Mouse (Mus musculus): Measurements from ENCODE around the gene Herc4. TPM values are rescaled to one million over a fixed set of nuclear protein-coding genes. Genes with fewer than 3 reads are reported as not detected.

The Herc4 gene
- 1.4 and 1.7 TPM in 2 replicates for polyA plus RNA-seq (2012)

- H3K9me3 ChIP-seq (ENCODE audit: control insufficient read depth, low read length): no peaks in the 10 kb centered on the region
- H3K36me3 ChIP-seq (ENCODE audit: control insufficient read depth): peaks cover 27% of the 10 kb centered on the region
- H3K4me3 ChIP-seq (replicated peaks): peak within 1 kb of the TSS; percentile 90
- H3K4me1 ChIP-seq (ENCODE audit: control insufficient read depth): peaks cover 38% of the 10 kb centered on the region
- 0 out of 2 replicates have a peak, but pooled peaks cover 2% of the 10 kb centered on the region for H3K27me3 ChIP-seq (ENCODE audit: control insufficient read depth)
- TF ChIP-seq TAL1 (IDR thresholded peaks at IDR 0.05; ENCODE audit: low read length): no peak
- no peak for TF ChIP-seq GATA1 (IDR thresholded peaks at IDR 0.05; ENCODE audit: low read length)
These were observed at the start of gene Herc4 for GRCm38 (mm10) chr10:63243493-63244054. Gene Herc4, plus strand, starts transcription at chr10:63243810.

DNA sequence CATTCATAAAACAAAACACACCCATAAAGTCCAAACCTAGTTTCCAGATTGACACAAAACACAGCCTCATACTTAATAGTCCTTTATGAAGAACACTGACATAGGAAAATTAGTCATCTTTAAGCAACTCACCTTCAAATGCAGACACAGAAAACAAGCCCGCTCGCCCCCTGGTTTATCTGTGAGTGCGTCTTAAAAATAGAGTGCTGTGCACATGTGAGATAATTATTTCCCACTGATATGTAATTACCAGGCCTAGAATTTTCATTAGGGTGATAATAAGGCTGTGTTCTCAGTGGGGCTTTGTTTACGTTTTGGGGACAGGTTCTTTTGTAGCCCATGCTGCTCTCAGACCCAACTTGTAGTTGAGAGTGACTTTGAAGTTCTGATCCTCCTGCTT, 44.6 kb upstream of the Herc4 start:
- no peak for TF ChIP-seq GATA1 (IDR thresholded peaks at IDR 0.05; ENCODE audit: low read length)
- no peak for TF ChIP-seq TAL1 (IDR thresholded peaks at IDR 0.05; ENCODE audit: low read length)
- H3K36me3 ChIP-seq (ENCODE audit: control insufficient read depth): no peaks in the 10 kb centered on the region
- H3K4me1 ChIP-seq (ENCODE audit: control insufficient read depth): peaks cover 20% of the 10 kb centered on the region
- no peak overlapping the region for H3K4me3 ChIP-seq (replicated peaks)
- no peaks in the 10 kb centered on the region for H3K9me3 ChIP-seq (ENCODE audit: control insufficient read depth, low read length)
- no peaks in the 10 kb centered on the region for H3K27me3 ChIP-seq (ENCODE audit: control insufficient read depth)

DNA sequence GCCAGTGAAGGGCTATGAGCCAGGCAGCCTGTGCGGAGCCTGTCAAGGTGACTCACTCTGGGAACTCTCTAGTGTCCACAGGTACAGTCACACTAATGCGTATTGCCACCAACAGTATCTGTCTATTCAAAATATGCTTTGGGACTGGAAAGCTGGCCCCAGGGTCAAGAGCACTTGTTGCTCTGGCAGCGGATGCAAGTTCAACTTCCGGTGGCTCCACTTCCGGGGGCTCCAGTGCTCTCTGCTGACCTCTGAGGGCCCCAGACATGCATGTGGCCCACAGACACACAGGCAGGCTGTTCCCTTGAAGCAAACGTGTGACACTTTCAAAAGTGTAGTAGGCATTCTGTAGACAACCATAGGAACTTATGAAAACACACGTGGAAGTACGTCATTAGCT, 42.1 kb upstream of the Herc4 start:
- Histone ChIP-seq H3K4me3 (replicated peaks) (no peak overlapping the region), H3K9me3 (ENCODE audit: control insufficient read depth, low read length) (no peaks in the 10 kb centered on the region), H3K36me3 (ENCODE audit: control insufficient read depth) (no peaks in the 10 kb centered on the region), H3K4me1 (ENCODE audit: control insufficient read depth) (peaks cover 20% of the 10 kb centered on the region), H3K27me3 (ENCODE audit: control insufficient read depth) (no peaks in the 10 kb centered on the region)
- TF ChIP-seq GATA1 (IDR thresholded peaks at IDR 0.05; ENCODE audit: low read length) (no peak), TAL1 (IDR thresholded peaks at IDR 0.05; ENCODE audit: low read length) (no peak)

DNA sequence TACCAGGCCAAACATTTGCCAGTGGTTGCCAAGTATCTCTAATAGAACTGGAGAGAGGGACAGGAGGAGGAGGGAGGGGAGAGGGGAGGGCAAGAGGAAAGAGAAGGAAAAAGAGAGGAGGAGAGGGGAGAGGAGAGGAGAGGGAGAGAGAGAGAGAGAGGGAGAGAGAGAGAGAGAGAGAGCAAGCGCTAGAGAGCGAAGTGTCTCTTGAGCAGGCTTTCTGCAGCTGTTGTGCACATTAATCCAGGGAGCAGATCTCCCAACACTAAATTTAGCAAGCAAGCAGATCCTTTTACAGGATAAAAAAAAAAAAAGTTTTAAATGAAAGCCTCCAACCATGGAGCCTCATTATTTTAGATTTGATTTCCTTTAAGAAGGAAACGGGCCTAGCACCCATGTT, 40.6 kb upstream of the Herc4 start:
- Histone ChIP-seq H3K36me3 (ENCODE audit: control insufficient read depth) (no peaks in the 10 kb centered on the region), H3K4me3 (replicated peaks) (no peak overlapping the region), H3K9me3 (ENCODE audit: control insufficient read depth, low read length) (no peaks in the 10 kb centered on the region), H3K27me3 (ENCODE audit: control insufficient read depth) (no peaks in the 10 kb centered on the region), H3K4me1 (ENCODE audit: control insufficient read depth) (peaks cover 20% of the 10 kb centered on the region)
- TF ChIP-seq GATA1 (IDR thresholded peaks at IDR 0.05; ENCODE audit: low read length) (no peak), TAL1 (IDR thresholded peaks at IDR 0.05; ENCODE audit: low read length) (no peak)

GRCm38 (mm10) chr10:63203728-63204127, 39.9 kb upstream of the Herc4 start, which contains the start of gene Mypn:
Gene Mypn, minus strand, starts transcription at chr10:63203952.
- Histone ChIP-seq H3K4me3 (replicated peaks) (no peak within 1 kb of the TSS), H3K4me1 (ENCODE audit: control insufficient read depth) (peaks cover 18% of the 10 kb centered on the region), H3K9me3 (ENCODE audit: control insufficient read depth, low read length) (no peaks in the 10 kb centered on the region), H3K27me3 (ENCODE audit: control insufficient read depth) (peaks cover under 1% of the 10 kb centered on the region; the same call in 1 of the 2 replicates), H3K36me3 (ENCODE audit: control insufficient read depth) (no peaks in the 10 kb centered on the region)
- no peak for TF ChIP-seq GATA1 (IDR thresholded peaks at IDR 0.05; ENCODE audit: low read length)
- TF ChIP-seq TAL1 (IDR thresholded peaks at IDR 0.05; ENCODE audit: low read length): no peak

DNA sequence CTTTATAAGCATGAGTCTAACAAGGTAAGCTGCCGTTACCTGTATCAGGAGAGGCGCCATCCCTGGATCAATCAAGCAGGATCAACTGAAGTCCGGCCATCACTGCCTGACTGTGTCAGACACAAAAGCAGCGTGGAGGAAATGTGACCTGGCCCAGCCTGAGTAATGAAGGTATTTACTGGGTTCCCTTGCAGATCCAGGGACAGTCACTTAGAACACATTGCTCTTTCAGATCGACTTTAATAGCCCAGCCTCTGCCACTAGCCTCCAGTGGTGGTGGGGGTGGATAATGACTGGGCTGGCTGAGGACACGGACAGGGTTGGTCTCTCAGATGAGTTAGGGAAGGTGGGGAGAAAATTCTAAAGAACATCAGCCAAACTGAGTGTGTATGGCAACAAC, 34.7 kb upstream of the Herc4 start:
- H3K4me1 ChIP-seq (ENCODE audit: control insufficient read depth): no peaks in the 10 kb centered on the region
- no peaks in the 10 kb centered on the region for H3K9me3 ChIP-seq (ENCODE audit: control insufficient read depth, low read length)
- no peak overlapping the region for H3K4me3 ChIP-seq (replicated peaks)
- H3K36me3 ChIP-seq (ENCODE audit: control insufficient read depth): no peaks in the 10 kb centered on the region
- no peak for TF ChIP-seq GATA1 (IDR thresholded peaks at IDR 0.05; ENCODE audit: low read length)
- TF ChIP-seq TAL1 (IDR thresholded peaks at IDR 0.05; ENCODE audit: low read length): no peak
- peaks cover 2% of the 10 kb centered on the region; the same call in 1 of the 2 replicates for H3K27me3 ChIP-seq (ENCODE audit: control insufficient read depth)

DNA sequence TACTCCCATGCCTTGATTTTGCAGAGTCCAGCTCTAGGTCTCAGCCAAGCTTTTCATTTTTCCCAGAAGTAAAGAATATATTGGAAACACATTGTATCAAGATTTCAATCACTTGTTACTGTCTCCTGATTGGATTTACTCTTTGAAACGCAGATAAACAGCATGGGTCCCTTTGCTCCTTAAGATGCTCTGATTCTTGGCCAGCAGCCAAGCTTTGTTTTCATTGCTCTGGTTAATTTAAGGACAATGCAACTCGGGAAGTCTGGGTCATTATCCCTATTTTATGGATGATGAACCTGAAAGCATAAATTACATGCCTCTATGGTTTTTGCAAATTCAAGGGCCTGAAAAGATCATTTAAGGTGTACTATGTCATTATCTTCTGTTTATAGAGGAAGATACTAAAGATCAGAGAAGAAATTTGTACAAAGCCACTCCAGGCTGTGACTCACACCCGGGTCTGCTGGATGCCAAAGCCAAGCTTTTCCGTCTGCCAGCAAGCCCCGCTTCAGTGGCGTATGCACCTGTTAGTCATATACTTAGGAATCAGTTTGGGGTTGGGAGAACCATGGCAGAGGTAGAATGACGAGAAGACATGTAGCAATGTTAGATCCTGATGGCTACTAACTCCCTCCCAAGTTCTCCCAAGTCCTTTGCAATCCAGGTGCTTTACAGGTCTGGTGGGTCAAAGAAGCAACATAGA, 22.4 kb upstream of the Herc4 start:
- H3K4me1 ChIP-seq (ENCODE audit: control insufficient read depth): no peaks in the 10 kb centered on the region

DNA sequence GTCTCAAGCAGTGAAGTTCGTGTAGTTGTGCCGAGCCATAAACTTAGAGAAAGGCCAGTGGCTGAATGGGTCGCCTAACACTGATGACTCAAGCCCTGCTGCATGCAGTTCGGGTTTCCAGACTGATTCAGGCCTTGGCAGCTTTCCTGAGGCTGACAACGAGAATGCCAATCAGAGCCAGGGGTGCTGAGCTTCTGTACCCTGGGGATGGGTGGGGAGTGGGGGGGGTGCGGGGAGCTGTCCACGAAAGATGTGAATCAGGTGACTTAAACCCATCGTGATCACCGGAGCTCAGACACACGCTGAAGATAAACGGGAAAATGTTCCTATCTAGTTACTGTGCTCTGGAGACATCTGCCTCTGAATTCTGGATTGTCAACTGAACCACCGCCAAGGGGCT, 19.3 kb upstream of the Herc4 start:
- Histone ChIP-seq H3K9me3 (ENCODE audit: control insufficient read depth, low read length) (no peaks in the 10 kb centered on the region), H3K4me1 (ENCODE audit: control insufficient read depth) (no peaks in the 10 kb centered on the region), H3K27me3 (ENCODE audit: control insufficient read depth) (no peaks in the 10 kb centered on the region), H3K36me3 (ENCODE audit: control insufficient read depth) (no peaks in the 10 kb centered on the region), H3K4me3 (replicated peaks) (no peak overlapping the region)
- no peak for TF ChIP-seq GATA1 (IDR thresholded peaks at IDR 0.05; ENCODE audit: low read length)

More for the DNA sequence above, 22.4 kb upstream of the Herc4 start:
- no peaks in the 10 kb centered on the region for H3K27me3 ChIP-seq (ENCODE audit: control insufficient read depth)
- H3K36me3 ChIP-seq (ENCODE audit: control insufficient read depth): no peaks in the 10 kb centered on the region
- TF ChIP-seq GATA1 (IDR thresholded peaks at IDR 0.05; ENCODE audit: low read length) (no peak), TAL1 (IDR thresholded peaks at IDR 0.05; ENCODE audit: low read length) (no peak)
- H3K4me3 ChIP-seq (replicated peaks): no peak overlapping the region
- H3K9me3 ChIP-seq (ENCODE audit: control insufficient read depth, low read length): no peaks in the 10 kb centered on the region

GRCm38 (mm10) chr10:63230266-63230665, 13.3 kb upstream of the Herc4 start:
- no peaks in the 10 kb centered on the region for H3K9me3 ChIP-seq (ENCODE audit: control insufficient read depth, low read length)
- H3K36me3 ChIP-seq (ENCODE audit: control insufficient read depth): no peaks in the 10 kb centered on the region
- H3K4me3 ChIP-seq (replicated peaks): no peak overlapping the region
- H3K4me1 ChIP-seq (ENCODE audit: control insufficient read depth): no peaks in the 10 kb centered on the region
- TF ChIP-seq GATA1 (IDR thresholded peaks at IDR 0.05; ENCODE audit: low read length): no peak
- TF ChIP-seq TAL1 (IDR thresholded peaks at IDR 0.05; ENCODE audit: low read length): no peak
- H3K27me3 ChIP-seq (ENCODE audit: control insufficient read depth): peaks cover 7% of the 10 kb centered on the region

Data from erythroblast, embryonic 14.5 days (primary cell).